Mouse (Mus musculus): Measurements from ENCODE around the gene Lgals3bp. TPM values are rescaled to one million over a fixed set of nuclear protein-coding genes. Genes with fewer than 3 reads are reported as not detected.

The Lgals3bp gene
- polyA plus RNA-seq, 2 experiments = 8.7 to 13.7 TPM

GRCm38 (mm10) chr11:118347911-118348310 lies 54.0 kb downstream of the Lgals3bp start:
- Histone ChIP-seq H3K9ac (ENCODE audit: low read depth, low read length, severe bottlenecking) (no peak overlapping the region), H3K9me3 (ENCODE audit: control insufficient read depth, low read length) (no peaks in the 10 kb centered on the region), H3K27me3 (ENCODE audit: control insufficient read depth, insufficient read depth, low read length) (no peaks in the 10 kb centered on the region), H3K4me2 (replicated peaks; ENCODE audit: low read depth, low read length, severe bottlenecking) (no peak overlapping the region), H3K4me1 (ENCODE audit: control insufficient read depth, insufficient read depth, low read length) (peaks cover 40% of the 10 kb centered on the region), H3K27ac (replicated peaks; ENCODE audit: low read depth, low read length) (no peak overlapping the region), H3K4me3 (replicated peaks; ENCODE audit: low read length) (no peak overlapping the region), H3K36me3 (ENCODE audit: control insufficient read depth, insufficient read depth, low read length) (peaks cover 19% of the 10 kb centered on the region)
- DNase-seq (ENCODE audit: low spot score) (no peak), ATAC-seq (ENCODE audit: low FRiP score, low read depth) (no peak)
- TF ChIP-seq POLR2A (IDR thresholded peaks at IDR 0.05; ENCODE audit: borderline replicate concordance, extremely low read depth, insufficient read depth, insufficient read length) = no peak
- WGBS = 79% methylated on average over 12 of the region's 12 CpGs

- peaks cover 35% of the 10 kb centered on the region for H3K4me1 ChIP-seq (ENCODE audit: control insufficient read depth, insufficient read depth, low read length)
- H3K27ac ChIP-seq (replicated peaks; ENCODE audit: low read depth, low read length) = no peak overlapping the region
- DNase-seq (ENCODE audit: low spot score) (no peak), ATAC-seq (ENCODE audit: low FRiP score, low read depth) (no peak)
- no peaks in the 10 kb centered on the region for H3K9me3 ChIP-seq (ENCODE audit: control insufficient read depth, low read length)
- no peaks in the 10 kb centered on the region for H3K27me3 ChIP-seq (ENCODE audit: control insufficient read depth, insufficient read depth, low read length)
- TF ChIP-seq POLR2A (IDR thresholded peaks at IDR 0.05; ENCODE audit: borderline replicate concordance, extremely low read depth, insufficient read depth, insufficient read length) = no peak
- no peak overlapping the region for H3K9ac ChIP-seq (ENCODE audit: low read depth, low read length, severe bottlenecking)
- H3K36me3 ChIP-seq (ENCODE audit: control insufficient read depth, insufficient read depth, low read length) = peaks cover 19% of the 10 kb centered on the region; the same call in 1 of the 2 replicates
- H3K4me2 ChIP-seq (replicated peaks; ENCODE audit: low read depth, low read length, severe bottlenecking) = no peak overlapping the region
- no peak overlapping the region for H3K4me3 ChIP-seq (replicated peaks; ENCODE audit: low read length)
- 90% methylated on average over 2 of the region's 2 CpGs for WGBS
Observed at GRCm38 (mm10) chr11:118347391-118347790, 54.5 kb downstream of the Lgals3bp start.

GRCm38 (mm10) chr11:118346395-118347096 lies 55.3 kb downstream of the Lgals3bp start:
- H3K4me3 ChIP-seq (replicated peaks; ENCODE audit: low read length) = no peak overlapping the region
- no peak for ATAC-seq (ENCODE audit: low FRiP score, low read depth)
- no peak for TF ChIP-seq POLR2A (IDR thresholded peaks at IDR 0.05; ENCODE audit: borderline replicate concordance, extremely low read depth, insufficient read depth, insufficient read length)
- H3K9me3 ChIP-seq (ENCODE audit: control insufficient read depth, low read length) = no peaks in the 10 kb centered on the region
- no peak for DNase-seq (ENCODE audit: low spot score)
- WGBS = 90% methylated on average over 8 of the region's 8 CpGs
- H3K9ac ChIP-seq (ENCODE audit: low read depth, low read length, severe bottlenecking) = no peak overlapping the region
- peaks cover 33% of the 10 kb centered on the region for H3K4me1 ChIP-seq (ENCODE audit: control insufficient read depth, insufficient read depth, low read length)
- H3K27me3 ChIP-seq (ENCODE audit: control insufficient read depth, insufficient read depth, low read length) = no peaks in the 10 kb centered on the region
- 0 out of 2 replicates have a peak, but pooled peaks cover 11% of the 10 kb centered on the region for H3K36me3 ChIP-seq (ENCODE audit: control insufficient read depth, insufficient read depth, low read length)
- no peak overlapping the region for H3K27ac ChIP-seq (replicated peaks; ENCODE audit: low read depth, low read length)
- H3K4me2 ChIP-seq (replicated peaks; ENCODE audit: low read depth, low read length, severe bottlenecking) = no peak overlapping the region

DNA sequence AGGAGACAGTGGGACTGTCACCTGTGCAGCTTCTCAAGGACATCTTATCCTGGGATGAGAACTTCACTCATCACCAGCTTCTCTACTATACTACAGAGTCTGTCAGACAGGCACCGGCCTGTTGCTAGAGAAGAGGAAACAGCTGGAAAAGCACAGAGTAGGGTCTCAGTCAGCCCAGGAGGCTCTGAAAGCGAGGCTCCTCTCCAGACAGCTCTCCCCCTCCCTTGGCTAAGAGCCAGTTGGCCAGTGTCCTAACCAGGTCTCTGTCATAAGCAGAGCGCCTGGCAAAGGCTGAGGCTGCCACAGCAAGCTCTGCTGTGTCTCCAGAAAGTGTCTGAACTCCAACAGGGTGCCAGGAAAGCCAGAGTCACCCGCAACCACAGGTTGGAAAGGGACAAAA lies 56.2 kb downstream of the Lgals3bp start:
- WGBS = 57% methylated on average over 4 of the region's 4 CpGs
- ATAC-seq (ENCODE audit: low FRiP score, low read depth) = peak; percentile 33; the same call in 1 of the 2 replicates
- no peaks in the 10 kb centered on the region for H3K9me3 ChIP-seq (ENCODE audit: control insufficient read depth, low read length)
- no peaks in the 10 kb centered on the region for H3K27me3 ChIP-seq (ENCODE audit: control insufficient read depth, insufficient read depth, low read length)
- no peak overlapping the region for H3K4me2 ChIP-seq (replicated peaks; ENCODE audit: low read depth, low read length, severe bottlenecking)
- no peak for TF ChIP-seq POLR2A (IDR thresholded peaks at IDR 0.05; ENCODE audit: borderline replicate concordance, extremely low read depth, insufficient read depth, insufficient read length)
- H3K36me3 ChIP-seq (ENCODE audit: control insufficient read depth, insufficient read depth, low read length) = peaks cover 11% of the 10 kb centered on the region; the same call in 1 of the 2 replicates
- H3K9ac ChIP-seq (ENCODE audit: low read depth, low read length, severe bottlenecking) = no peak overlapping the region
- H3K27ac ChIP-seq (replicated peaks; ENCODE audit: low read depth, low read length) = no peak overlapping the region
- H3K4me1 ChIP-seq (ENCODE audit: control insufficient read depth, insufficient read depth, low read length) = peaks cover 33% of the 10 kb centered on the region
- H3K4me3 ChIP-seq (replicated peaks; ENCODE audit: low read length) = no peak overlapping the region
- peak; percentile 59 for DNase-seq (ENCODE audit: low spot score)

- H3K9me3 ChIP-seq (ENCODE audit: control insufficient read depth, low read length) = no peaks in the 10 kb centered on the region
- WGBS = 73% methylated on average over 2 of the region's 2 CpGs
Observed at GRCm38 (mm10) chr11:118343629-118344028, 58.3 kb downstream of the Lgals3bp start.

More at GRCm38 (mm10) chr11:118343629-118344028, 58.3 kb downstream of the Lgals3bp start:
- Histone ChIP-seq H3K36me3 (ENCODE audit: control insufficient read depth, insufficient read depth, low read length) (peaks cover 17% of the 10 kb centered on the region; the same call in 1 of the 2 replicates), H3K27ac (replicated peaks; ENCODE audit: low read depth, low read length) (no peak overlapping the region), H3K27me3 (ENCODE audit: control insufficient read depth, insufficient read depth, low read length) (no peaks in the 10 kb centered on the region), H3K4me1 (ENCODE audit: control insufficient read depth, insufficient read depth, low read length) (peaks cover 14% of the 10 kb centered on the region), H3K9ac (ENCODE audit: low read depth, low read length, severe bottlenecking) (no peak overlapping the region), H3K4me3 (replicated peaks; ENCODE audit: low read length) (no peak overlapping the region), H3K4me2 (replicated peaks; ENCODE audit: low read depth, low read length, severe bottlenecking) (no peak overlapping the region)
- ATAC-seq (ENCODE audit: low FRiP score, low read depth) = no peak
- no peak for DNase-seq (ENCODE audit: low spot score)
- no peak for TF ChIP-seq POLR2A (IDR thresholded peaks at IDR 0.05; ENCODE audit: borderline replicate concordance, extremely low read depth, insufficient read depth, insufficient read length)

Other genes starting within 250 kb of the Lgals3bp start
- gene Cyth1, start 153.5 kb downstream of the Lgals3bp start, polyA plus RNA-seq (2012; rRNA removed) = 22.3 and 22.4 TPM in 2 replicates
- gene Cyth1, start 153.5 kb downstream of the Lgals3bp start, polyA plus RNA-seq (2014; fragmentation: Nextera tagmentation; extraction: Ambion mirVana) = 13.1 and 13.5 TPM in 2 replicates
- 24.3 and 29.7 TPM in 2 replicates for gene Usp36, start 111.8 kb downstream of the Lgals3bp start, polyA plus RNA-seq (2012; rRNA removed)
- gene Usp36, start 111.8 kb downstream of the Lgals3bp start, polyA plus RNA-seq (2014; fragmentation: Nextera tagmentation; extraction: Ambion mirVana) = 17.7 and 19.5 TPM in 2 replicates
- gene Cep295nl, start 59.6 kb downstream of the Lgals3bp start, polyA plus RNA-seq (2012; rRNA removed) = 0.69 and 0.85 TPM in 2 replicates
- 1.3 and 1.6 TPM in 2 replicates for gene Cep295nl, start 59.6 kb downstream of the Lgals3bp start, polyA plus RNA-seq (2014; fragmentation: Nextera tagmentation; extraction: Ambion mirVana)
- gene Timp2, start 46.4 kb downstream of the Lgals3bp start, polyA plus RNA-seq (2012; rRNA removed) = 175 and 202 TPM in 2 replicates
- gene Timp2, start 46.4 kb downstream of the Lgals3bp start, polyA plus RNA-seq (2014; fragmentation: Nextera tagmentation; extraction: Ambion mirVana) = 202 and 223 TPM in 2 replicates
- gene Cant1, start 17.0 kb upstream of the Lgals3bp start, polyA plus RNA-seq (2012; rRNA removed) = 47.7 and 61.8 TPM in 2 replicates
- 29.3 and 35.3 TPM in 2 replicates for gene Cant1, start 17.0 kb upstream of the Lgals3bp start, polyA plus RNA-seq (2014; fragmentation: Nextera tagmentation; extraction: Ambion mirVana)
- 12.5 and 16.0 TPM in 2 replicates for gene C1qtnf1, start 26.1 kb upstream of the Lgals3bp start, polyA plus RNA-seq (2012; rRNA removed)
- gene C1qtnf1, start 26.1 kb upstream of the Lgals3bp start, polyA plus RNA-seq (2014; fragmentation: Nextera tagmentation; extraction: Ambion mirVana) = 10.3 and 12.4 TPM in 2 replicates
- gene Engase, start 74.7 kb upstream of the Lgals3bp start, polyA plus RNA-seq (2012; rRNA removed) = 7.9 and 9.6 TPM in 2 replicates
- 4.5 and 7.9 TPM in 2 replicates for gene Engase, start 74.7 kb upstream of the Lgals3bp start, polyA plus RNA-seq (2014; fragmentation: Nextera tagmentation; extraction: Ambion mirVana)

Measured in limb, embryonic 14.5 days (tissue).